Mouse (Mus musculus): ENCODE measurements around the gene Imp4. TPM values are rescaled to one million over a fixed set of nuclear protein-coding genes. Genes with fewer than 3 reads are reported as not detected.

The Imp4 gene
- polyA plus RNA-seq, 1 experiment from 2014 or later: 39.9 TPM

DNA sequence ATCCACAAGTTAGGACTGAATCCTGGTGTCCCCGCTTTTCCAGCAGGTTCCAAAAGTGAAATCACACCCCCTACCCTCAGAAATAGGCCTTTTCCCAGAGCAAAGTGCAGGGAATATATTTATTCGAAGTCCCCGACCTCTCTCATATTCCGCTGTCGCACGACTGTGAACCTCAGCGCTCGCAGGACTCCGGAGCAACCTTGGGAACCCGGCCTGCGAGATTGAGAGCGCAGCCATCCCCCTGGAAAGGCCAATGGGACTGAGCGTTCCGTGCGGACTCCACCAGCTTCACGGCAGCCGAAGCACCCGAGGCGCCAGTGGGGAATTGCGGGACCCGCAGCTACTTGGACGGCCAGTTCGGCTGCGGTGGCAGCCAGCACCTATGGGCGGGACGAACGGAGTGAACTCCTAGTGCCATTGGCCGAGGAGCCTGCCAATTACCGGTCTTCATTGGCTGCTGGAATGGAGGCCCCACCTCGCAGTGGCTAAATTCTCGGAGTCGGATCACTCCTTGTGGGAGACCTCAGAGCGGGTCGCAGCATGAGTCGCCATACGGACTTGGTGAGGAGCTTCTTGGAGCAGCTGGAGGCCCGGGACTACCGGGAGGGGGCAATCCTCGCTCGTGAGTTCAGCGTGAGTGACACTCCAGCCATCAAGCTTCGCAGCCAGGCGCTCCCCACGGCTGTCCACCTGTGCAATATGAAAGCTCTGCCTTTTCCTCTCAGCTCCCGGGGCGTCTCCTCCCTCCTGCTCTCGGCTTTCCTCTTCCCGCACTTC, 19.8 kb downstream of the Imp4 start, which contains the start of gene Ptpn18:
Ptpn18 (plus strand) TSS at position 479 of the 777 bp plus-strand sequence.
- TF ChIP-seq EP300 (IDR thresholded peaks at IDR 0.05) (no peak), CTCF (IDR thresholded peaks at IDR 0.05) (peak; percentile 37)
- Histone ChIP-seq H3K4me2 (replicated peaks; ENCODE audit: low read depth, low read length) (peak within 1 kb of the TSS; percentile 77), H3K4me1 (ENCODE audit: insufficient read depth, low read depth, low read length) (0 out of 2 replicates have a peak, but pooled peaks cover 2% of the 10 kb centered on the region), H3K27ac (ENCODE audit: low read length) (peak within 1 kb of the TSS; percentile 39), H3K4me3 (ENCODE audit: low read depth, low read length) (peak within 1 kb of the TSS; percentile 45), H3K9me3 (ENCODE audit: low read length) (no peaks in the 10 kb centered on the region), H3K36me3 (ENCODE audit: insufficient read depth, low read length) (no peaks in the 10 kb centered on the region), H3K9ac (replicated peaks; ENCODE audit: low read depth) (peak within 1 kb of the TSS; percentile 33), H3K27me3 (replicated peaks; ENCODE audit: insufficient read depth, low read length) (no peaks in the 10 kb centered on the region)
- DNase-seq (ENCODE audit: low spot score): peak; percentile 88
- peak; percentile 94 for ATAC-seq
- under 1% methylated on average over 48 of the region's 48 CpGs for WGBS

GRCm38 (mm10) chr1:34460061-34460441, 20.4 kb downstream of the Imp4 start:
- peak overlapping the region; percentile 77 for H3K4me2 ChIP-seq (replicated peaks; ENCODE audit: low read depth, low read length)
- H3K9ac ChIP-seq (replicated peaks; ENCODE audit: low read depth): peak overlapping the region; percentile 33
- WGBS: 2% methylated on average over 15 of the region's 15 CpGs
- TF ChIP-seq CTCF (IDR thresholded peaks at IDR 0.05): no peak
- TF ChIP-seq EP300 (IDR thresholded peaks at IDR 0.05): no peak
- no peaks in the 10 kb centered on the region for H3K36me3 ChIP-seq (ENCODE audit: insufficient read depth, low read length)
- H3K9me3 ChIP-seq (ENCODE audit: low read length): no peaks in the 10 kb centered on the region
- peak overlapping the region; percentile 45 for H3K4me3 ChIP-seq (ENCODE audit: low read depth, low read length)
- H3K27ac ChIP-seq (ENCODE audit: low read length): peak overlapping the region; percentile 39
- ATAC-seq: peak; percentile 61
- H3K4me1 ChIP-seq (ENCODE audit: insufficient read depth, low read depth, low read length): 0 out of 2 replicates have a peak, but pooled peaks cover 2% of the 10 kb centered on the region
- H3K27me3 ChIP-seq (replicated peaks; ENCODE audit: insufficient read depth, low read length): no peaks in the 10 kb centered on the region
- peak; percentile 72 for DNase-seq (ENCODE audit: low spot score)

GRCm38 (mm10) chr1:34462766-34463165, 23.1 kb downstream of the Imp4 start:
- ATAC-seq: peak; percentile 17; the same call in 1 of the 2 replicates
- no peaks in the 10 kb centered on the region for H3K36me3 ChIP-seq (ENCODE audit: insufficient read depth, low read length)
- H3K4me2 ChIP-seq (replicated peaks; ENCODE audit: low read depth, low read length): no peak overlapping the region
- TF ChIP-seq CTCF (IDR thresholded peaks at IDR 0.05) (peak; percentile 83), EP300 (IDR thresholded peaks at IDR 0.05) (no peak)
- H3K4me3 ChIP-seq (ENCODE audit: low read depth, low read length): no peak overlapping the region
- 0 out of 2 replicates have a peak, but pooled peaks cover 2% of the 10 kb centered on the region for H3K4me1 ChIP-seq (ENCODE audit: insufficient read depth, low read depth, low read length)
- no peaks in the 10 kb centered on the region for H3K27me3 ChIP-seq (replicated peaks; ENCODE audit: insufficient read depth, low read length)
- no peak overlapping the region for H3K9ac ChIP-seq (replicated peaks; ENCODE audit: low read depth)
- peak; percentile 80 for DNase-seq (ENCODE audit: low spot score)
- no peaks in the 10 kb centered on the region for H3K9me3 ChIP-seq (ENCODE audit: low read length)
- H3K27ac ChIP-seq (ENCODE audit: low read length): no peak overlapping the region
- 18% methylated on average over 7 of the region's 7 CpGs for WGBS

GRCm38 (mm10) chr1:34464310-34464817, 24.7 kb downstream of the Imp4 start:
- Histone ChIP-seq H3K4me1 (ENCODE audit: insufficient read depth, low read depth, low read length) (0 out of 2 replicates have a peak, but pooled peaks cover 2% of the 10 kb centered on the region), H3K4me3 (ENCODE audit: low read depth, low read length) (no peak overlapping the region), H3K27ac (ENCODE audit: low read length) (no peak overlapping the region), H3K36me3 (ENCODE audit: insufficient read depth, low read length) (no peaks in the 10 kb centered on the region), H3K9ac (replicated peaks; ENCODE audit: low read depth) (no peak overlapping the region), H3K27me3 (replicated peaks; ENCODE audit: insufficient read depth, low read length) (no peaks in the 10 kb centered on the region), H3K4me2 (replicated peaks; ENCODE audit: low read depth, low read length) (no peak overlapping the region), H3K9me3 (ENCODE audit: low read length) (no peaks in the 10 kb centered on the region)
- no peak for DNase-seq (ENCODE audit: low spot score)
- ATAC-seq: no peak
- no peak for TF ChIP-seq CTCF (IDR thresholded peaks at IDR 0.05)
- TF ChIP-seq EP300 (IDR thresholded peaks at IDR 0.05): no peak
- WGBS: 75% methylated on average over 8 of the region's 8 CpGs

DNA sequence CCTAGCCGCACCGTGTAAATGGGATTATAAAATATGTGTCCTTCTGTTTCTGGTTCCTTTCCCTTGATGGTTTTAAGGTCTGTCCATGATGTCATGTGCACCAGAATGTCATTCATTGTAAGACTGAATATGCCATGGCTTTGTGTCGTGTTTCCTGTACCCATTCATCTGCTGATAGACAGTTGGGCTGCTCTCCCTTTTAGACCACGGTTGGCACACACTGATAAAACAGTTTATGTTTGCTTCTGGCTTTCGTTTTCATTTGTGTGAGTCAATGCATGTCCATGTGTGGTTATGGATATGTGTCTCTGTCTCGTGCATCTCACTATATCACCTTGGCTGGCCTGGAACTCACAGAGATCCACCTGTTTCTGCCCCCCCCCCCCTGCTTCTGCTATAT, 25.8 kb downstream of the Imp4 start:
- 49% methylated on average over 6 of the region's 6 CpGs for WGBS
- Histone ChIP-seq H3K4me2 (replicated peaks; ENCODE audit: low read depth, low read length) (no peak overlapping the region), H3K9ac (replicated peaks; ENCODE audit: low read depth) (no peak overlapping the region), H3K4me1 (ENCODE audit: insufficient read depth, low read depth, low read length) (no peaks in the 10 kb centered on the region), H3K9me3 (ENCODE audit: low read length) (no peaks in the 10 kb centered on the region), H3K27me3 (replicated peaks; ENCODE audit: insufficient read depth, low read length) (no peaks in the 10 kb centered on the region), H3K36me3 (ENCODE audit: insufficient read depth, low read length) (no peaks in the 10 kb centered on the region), H3K4me3 (ENCODE audit: low read depth, low read length) (no peak overlapping the region), H3K27ac (ENCODE audit: low read length) (no peak overlapping the region)
- ATAC-seq: peak; percentile 43; the same call in 1 of the 2 replicates
- no peak for TF ChIP-seq CTCF (IDR thresholded peaks at IDR 0.05)
- DNase-seq (ENCODE audit: low spot score): no peak

DNA sequence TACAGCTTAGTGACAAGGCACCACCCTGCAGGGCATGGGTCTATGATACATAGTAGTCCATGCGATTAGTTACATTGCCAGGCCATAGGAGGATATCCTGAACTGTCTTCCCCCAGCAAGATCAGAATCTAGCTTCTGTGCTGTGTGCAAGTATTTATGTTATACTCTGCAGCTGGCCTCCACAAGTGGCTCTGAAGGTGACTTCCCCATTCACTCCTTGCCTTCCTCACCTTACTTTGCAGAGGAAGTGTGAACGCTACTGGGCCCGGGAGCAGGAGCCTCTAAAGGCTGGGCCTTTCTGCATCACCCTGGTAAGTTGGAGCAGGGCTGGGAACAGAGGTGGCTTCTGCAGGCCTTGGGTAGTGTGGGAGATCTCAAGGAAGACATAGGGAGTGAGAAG, 28.4 kb downstream of the Imp4 start:
- TF ChIP-seq EP300 (IDR thresholded peaks at IDR 0.05) (no peak), CTCF (IDR thresholded peaks at IDR 0.05) (no peak)
- ATAC-seq: no peak

More for the DNA sequence above, 28.4 kb downstream of the Imp4 start:
- 24% methylated on average over 3 of the region's 3 CpGs for WGBS
- Histone ChIP-seq H3K4me1 (ENCODE audit: insufficient read depth, low read depth, low read length) (no peaks in the 10 kb centered on the region), H3K27me3 (replicated peaks; ENCODE audit: insufficient read depth, low read length) (no peaks in the 10 kb centered on the region), H3K36me3 (ENCODE audit: insufficient read depth, low read length) (no peaks in the 10 kb centered on the region), H3K27ac (ENCODE audit: low read length) (no peak overlapping the region), H3K4me2 (replicated peaks; ENCODE audit: low read depth, low read length) (no peak overlapping the region), H3K9me3 (ENCODE audit: low read length) (no peaks in the 10 kb centered on the region), H3K4me3 (ENCODE audit: low read depth, low read length) (no peak overlapping the region), H3K9ac (replicated peaks; ENCODE audit: low read depth) (no peak overlapping the region)
- DNase-seq (ENCODE audit: low spot score): no peak
